Mouse (Mus musculus): Measurements from ENCODE around the gene Gtf2ird2. TPM values are rescaled to one million over a fixed set of nuclear protein-coding genes. Genes with fewer than 3 reads are reported as not detected.

Gtf2ird2 gene
- polyA plus RNA-seq, 1 experiment from 2014 or later: 7.1 TPM

GRCm38 (mm10) chr5:134175696-134176095 is 8.1 kb upstream of the Gtf2ird2 start:
- ATAC-seq (ENCODE audit: low FRiP score) (no peak), DNase-seq (ENCODE audit: low spot score) (no peak)
- whole genome bisulfite sequencing: 13% methylated on average over 10 of the region's 10 CpGs
- Histone ChIP-seq H3K36me3 (ENCODE audit: control insufficient read depth, insufficient read depth, low read length) (no peaks in the 10 kb centered on the region), H3K27ac (ENCODE audit: low read depth, low read length) (0 out of 2 replicates have a peak overlapping the region, but pooled peaks have one; percentile 20), H3K4me1 (replicated peaks; ENCODE audit: control insufficient read depth, insufficient read depth, low read length) (no peaks in the 10 kb centered on the region; the same call in none of the 2 replicates), H3K27me3 (ENCODE audit: control insufficient read depth, insufficient read depth, low read length) (no peaks in the 10 kb centered on the region), H3K9me3 (ENCODE audit: control insufficient read depth, low read length) (no peaks in the 10 kb centered on the region), H3K4me3 (ENCODE audit: low read depth, low read length) (peak overlapping the region; percentile 96), H3K4me2 (replicated peaks; ENCODE audit: low read depth, low read length) (peak overlapping the region; percentile 84), H3K9ac (ENCODE audit: low read depth, low read length) (peak overlapping the region; percentile 65)

GRCm38 (mm10) chr5:134176169-134176881 is 7.5 kb upstream of the Gtf2ird2 start, which contains the start of gene Rcc1l:
Rcc1l (minus strand) TSS chr5:134176774.
- Histone ChIP-seq H3K36me3 (ENCODE audit: control insufficient read depth, insufficient read depth, low read length) (no peaks in the 10 kb centered on the region), H3K9ac (ENCODE audit: low read depth, low read length) (peak within 1 kb of the TSS; percentile 65)
- ATAC-seq (ENCODE audit: low FRiP score): peak; percentile 83

GRCm38 (mm10) chr5:134178536-134178935 is 5.3 kb upstream of the Gtf2ird2 start:
- 78% methylated on average over 7 of the region's 7 CpGs for WGBS
- H3K27me3 ChIP-seq (ENCODE audit: control insufficient read depth, insufficient read depth, low read length): no peaks in the 10 kb centered on the region
- no peaks in the 10 kb centered on the region for H3K9me3 ChIP-seq (ENCODE audit: control insufficient read depth, low read length)
- H3K27ac ChIP-seq (ENCODE audit: low read depth, low read length): no peak overlapping the region
- no peak for ATAC-seq (ENCODE audit: low FRiP score)
- peaks cover 4% of the 10 kb centered on the region for H3K4me1 ChIP-seq (replicated peaks; ENCODE audit: control insufficient read depth, insufficient read depth, low read length)
- H3K9ac ChIP-seq (ENCODE audit: low read depth, low read length): no peak overlapping the region
- H3K36me3 ChIP-seq (ENCODE audit: control insufficient read depth, insufficient read depth, low read length): no peaks in the 10 kb centered on the region
- H3K4me3 ChIP-seq (ENCODE audit: low read depth, low read length): no peak overlapping the region
- no peak for DNase-seq (ENCODE audit: low spot score)
- H3K4me2 ChIP-seq (replicated peaks; ENCODE audit: low read depth, low read length): no peak overlapping the region

More at GRCm38 (mm10) chr5:134176169-134176881, 7.5 kb upstream of the Gtf2ird2 start, which contains the start of gene Rcc1l:
- DNase-seq (ENCODE audit: low spot score): peak; percentile 89
- Histone ChIP-seq H3K9me3 (ENCODE audit: control insufficient read depth, low read length) (no peaks in the 10 kb centered on the region), H3K27ac (ENCODE audit: low read depth, low read length) (0 out of 2 replicates have a peak within 1 kb of the TSS, but pooled peaks have one; percentile 20), H3K4me1 (replicated peaks; ENCODE audit: control insufficient read depth, insufficient read depth, low read length) (no peaks in the 10 kb centered on the region; the same call in none of the 2 replicates), H3K4me2 (replicated peaks; ENCODE audit: low read depth, low read length) (peak within 1 kb of the TSS; percentile 84), H3K27me3 (ENCODE audit: control insufficient read depth, insufficient read depth, low read length) (no peaks in the 10 kb centered on the region), H3K4me3 (ENCODE audit: low read depth, low read length) (peak within 1 kb of the TSS; percentile 96)
- WGBS: under 1% methylated on average over 42 of the region's 72 CpGs

GRCm38 (mm10) chr5:134179871-134180270 is 3.9 kb upstream of the Gtf2ird2 start:
- H3K4me3 ChIP-seq (ENCODE audit: low read depth, low read length): no peak overlapping the region
- DNase-seq (ENCODE audit: low spot score): peak; percentile 86
- no peaks in the 10 kb centered on the region for H3K36me3 ChIP-seq (ENCODE audit: control insufficient read depth, insufficient read depth, low read length)
- peaks cover 4% of the 10 kb centered on the region; the same call in 1 of the 2 replicates for H3K4me1 ChIP-seq (replicated peaks; ENCODE audit: control insufficient read depth, insufficient read depth, low read length)
- no peak for ATAC-seq (ENCODE audit: low FRiP score)
- no peak overlapping the region for H3K27ac ChIP-seq (ENCODE audit: low read depth, low read length)
- H3K9ac ChIP-seq (ENCODE audit: low read depth, low read length): no peak overlapping the region
- H3K9me3 ChIP-seq (ENCODE audit: control insufficient read depth, low read length): no peaks in the 10 kb centered on the region
- H3K4me2 ChIP-seq (replicated peaks; ENCODE audit: low read depth, low read length): no peak overlapping the region
- H3K27me3 ChIP-seq (ENCODE audit: control insufficient read depth, insufficient read depth, low read length): no peaks in the 10 kb centered on the region
- WGBS: 30% methylated on average over 7 of the region's 7 CpGs

GRCm38 (mm10) chr5:134182172-134182571 is 1.6 kb upstream of the Gtf2ird2 start:
- Histone ChIP-seq H3K27me3 (ENCODE audit: control insufficient read depth, insufficient read depth, low read length) (no peaks in the 10 kb centered on the region), H3K9ac (ENCODE audit: low read depth, low read length) (no peak overlapping the region), H3K9me3 (ENCODE audit: control insufficient read depth, low read length) (no peaks in the 10 kb centered on the region), H3K4me1 (replicated peaks; ENCODE audit: control insufficient read depth, insufficient read depth, low read length) (peaks cover 4% of the 10 kb centered on the region; the same call in 1 of the 2 replicates), H3K36me3 (ENCODE audit: control insufficient read depth, insufficient read depth, low read length) (no peaks in the 10 kb centered on the region), H3K4me3 (ENCODE audit: low read depth, low read length) (no peak overlapping the region), H3K27ac (ENCODE audit: low read depth, low read length) (no peak overlapping the region), H3K4me2 (replicated peaks; ENCODE audit: low read depth, low read length) (no peak overlapping the region)
- no peak for ATAC-seq (ENCODE audit: low FRiP score)
- WGBS: 70% methylated on average over 3 of the region's 3 CpGs
- DNase-seq (ENCODE audit: low spot score): peak; percentile 19

GRCm38 (mm10) chr5:134182735-134183134 is 1.1 kb upstream of the Gtf2ird2 start:
- H3K27ac ChIP-seq (ENCODE audit: low read depth, low read length): no peak overlapping the region
- DNase-seq (ENCODE audit: low spot score): no peak
- H3K4me3 ChIP-seq (ENCODE audit: low read depth, low read length): no peak overlapping the region
- H3K9ac ChIP-seq (ENCODE audit: low read depth, low read length): no peak overlapping the region
- ATAC-seq (ENCODE audit: low FRiP score): no peak
- no peaks in the 10 kb centered on the region for H3K36me3 ChIP-seq (ENCODE audit: control insufficient read depth, insufficient read depth, low read length)
- no peaks in the 10 kb centered on the region for H3K27me3 ChIP-seq (ENCODE audit: control insufficient read depth, insufficient read depth, low read length)
- no peaks in the 10 kb centered on the region for H3K9me3 ChIP-seq (ENCODE audit: control insufficient read depth, low read length)
- 73% methylated on average over 4 of the region's 4 CpGs for WGBS
- peaks cover 4% of the 10 kb centered on the region; the same call in 1 of the 2 replicates for H3K4me1 ChIP-seq (replicated peaks; ENCODE audit: control insufficient read depth, insufficient read depth, low read length)
- peak overlapping the region; percentile 72; the same call in 1 of the 2 replicates for H3K4me2 ChIP-seq (replicated peaks; ENCODE audit: low read depth, low read length)

GRCm38 (mm10) chr5:134183162-134183561 is 657 bp upstream of the Gtf2ird2 start:
- peak overlapping the region; percentile 85 for H3K9ac ChIP-seq (ENCODE audit: low read depth, low read length)
- no peaks in the 10 kb centered on the region for H3K9me3 ChIP-seq (ENCODE audit: control insufficient read depth, low read length)
- H3K4me1 ChIP-seq (replicated peaks; ENCODE audit: control insufficient read depth, insufficient read depth, low read length): peaks cover 4% of the 10 kb centered on the region; the same call in 1 of the 2 replicates
- no peaks in the 10 kb centered on the region for H3K27me3 ChIP-seq (ENCODE audit: control insufficient read depth, insufficient read depth, low read length)
- H3K36me3 ChIP-seq (ENCODE audit: control insufficient read depth, insufficient read depth, low read length): no peaks in the 10 kb centered on the region
- H3K27ac ChIP-seq (ENCODE audit: low read depth, low read length): no peak overlapping the region
- 56% methylated on average over 7 of the region's 7 CpGs for WGBS
- H3K4me3 ChIP-seq (ENCODE audit: low read depth, low read length): peak overlapping the region; percentile 72
- DNase-seq (ENCODE audit: low spot score) (no peak), ATAC-seq (ENCODE audit: low FRiP score) (no peak)
- H3K4me2 ChIP-seq (replicated peaks; ENCODE audit: low read depth, low read length): peak overlapping the region; percentile 72

- H3K4me2 ChIP-seq (replicated peaks; ENCODE audit: low read depth, low read length): no peak overlapping the region
- 89% methylated on average over 3 of the region's 3 CpGs for WGBS
- H3K27me3 ChIP-seq (ENCODE audit: control insufficient read depth, insufficient read depth, low read length): no peaks in the 10 kb centered on the region
- ATAC-seq (ENCODE audit: low FRiP score): no peak
- H3K36me3 ChIP-seq (ENCODE audit: control insufficient read depth, insufficient read depth, low read length): no peaks in the 10 kb centered on the region
- no peak overlapping the region for H3K27ac ChIP-seq (ENCODE audit: low read depth, low read length)
- no peak overlapping the region for H3K4me3 ChIP-seq (ENCODE audit: low read depth, low read length)
- no peak for DNase-seq (ENCODE audit: low spot score)
- peaks cover 4% of the 10 kb centered on the region; the same call in 1 of the 2 replicates for H3K4me1 ChIP-seq (replicated peaks; ENCODE audit: control insufficient read depth, insufficient read depth, low read length)
- H3K9ac ChIP-seq (ENCODE audit: low read depth, low read length): no peak overlapping the region
- no peaks in the 10 kb centered on the region for H3K9me3 ChIP-seq (ENCODE audit: control insufficient read depth, low read length)
Measured at GRCm38 (mm10) chr5:134186059-134186458, 2.2 kb downstream of the Gtf2ird2 start.

Measured in hindbrain, embryonic 11.5 days (tissue).